Mouse (Mus musculus) thymus, adult 2 months (tissue): ENCODE measurements around the gene Tmem259.

ENCODE experiments used
- CTCF ChIP-seq: fragments of 200-500 bp; IDR thresholded peaks from 2 replicates; pipeline ENCODE4 v1.5.1; 2012; ENCODE audit warnings: mild to moderate bottlenecking, control low read depth, low read length, moderate library complexity, borderline replicate concordance; ENCODE audit not compliant: control insufficient read depth, poor library complexity, insufficient read depth; ENCODE audit errors: extremely low read depth
- POLR2A ChIP-seq: fragments of 200-500 bp; IDR thresholded peaks from 2 replicates; pipeline ENCODE4 v1.6.1; 2012; ENCODE audit warnings: mild to moderate bottlenecking, low read length, control low read depth, moderate library complexity; ENCODE audit not compliant: control insufficient read depth, poor library complexity, insufficient read depth; ENCODE audit errors: extremely low read depth

GRCm38 (mm10) chr10:79976722-79977107 is 7.4 kb downstream of the Tmem259 start:
- TF ChIP-seq CTCF (no peak), POLR2A (no peak)
